Mouse (Mus musculus): ENCODE data around the gene Rhobtb1.

Rhobtb1 gene

GRCm38 (mm10) chr10:69210659-69211058 lies 59.4 kb downstream of the Rhobtb1 start:
- DNase-seq (ENCODE audit: low spot score in 2 of 2): no peak

DNA sequence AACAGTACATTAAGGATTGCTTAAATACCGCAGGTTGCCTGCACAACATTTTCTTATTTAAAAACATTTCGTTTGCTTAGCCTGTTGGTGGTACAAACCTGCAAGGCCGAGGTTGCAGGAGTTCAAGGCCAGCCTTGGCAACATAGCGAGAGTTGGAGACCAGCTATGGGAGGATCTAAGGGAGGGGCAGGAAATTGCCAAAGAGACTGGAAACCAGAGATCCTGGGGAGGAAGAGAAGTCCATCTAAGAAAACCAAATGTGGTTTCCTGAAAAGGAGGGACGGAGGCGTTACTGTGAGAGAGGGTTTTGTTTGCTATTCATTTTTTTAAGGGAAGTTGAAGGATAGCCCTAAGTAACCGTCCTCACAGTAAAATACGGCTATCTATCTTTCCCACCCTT lies 60.3 kb downstream of the Rhobtb1 start:
- peak; percentile 70 to 78 for DNase-seq (ENCODE audit: low spot score in 2 of 2)

DNA sequence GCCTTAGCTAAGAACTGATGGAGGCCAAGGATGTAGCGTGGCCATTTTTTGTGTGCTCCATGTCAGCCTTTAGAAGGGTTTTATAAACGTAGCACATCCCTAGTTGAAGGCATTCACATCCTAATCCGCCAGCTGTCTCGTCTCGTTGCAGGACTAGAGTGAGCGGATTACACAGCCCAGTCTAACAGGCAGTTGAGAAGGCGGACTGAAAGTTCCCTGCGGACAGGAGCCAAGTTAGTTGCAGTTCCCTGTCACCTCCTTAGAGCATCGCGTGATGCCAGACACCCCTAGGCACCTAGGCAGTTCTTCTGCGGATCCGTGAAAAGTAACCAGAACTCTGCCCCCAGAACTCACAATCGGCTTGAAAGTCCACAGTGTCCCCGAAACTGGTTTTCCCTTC lies 60.7 kb downstream of the Rhobtb1 start:
- peak; percentile 56 to 58 for DNase-seq (ENCODE audit: low spot score in 2 of 2)

- peak; percentile 89 to 90 for DNase-seq (ENCODE audit: low spot score in 2 of 2)
Measured at GRCm38 (mm10) chr10:69212542-69213440, 61.6 kb downstream of the Rhobtb1 start, which contains the start of gene A930033H14Rik. TSS of gene A930033H14Rik (minus strand) at chr10:69213098.

DNA sequence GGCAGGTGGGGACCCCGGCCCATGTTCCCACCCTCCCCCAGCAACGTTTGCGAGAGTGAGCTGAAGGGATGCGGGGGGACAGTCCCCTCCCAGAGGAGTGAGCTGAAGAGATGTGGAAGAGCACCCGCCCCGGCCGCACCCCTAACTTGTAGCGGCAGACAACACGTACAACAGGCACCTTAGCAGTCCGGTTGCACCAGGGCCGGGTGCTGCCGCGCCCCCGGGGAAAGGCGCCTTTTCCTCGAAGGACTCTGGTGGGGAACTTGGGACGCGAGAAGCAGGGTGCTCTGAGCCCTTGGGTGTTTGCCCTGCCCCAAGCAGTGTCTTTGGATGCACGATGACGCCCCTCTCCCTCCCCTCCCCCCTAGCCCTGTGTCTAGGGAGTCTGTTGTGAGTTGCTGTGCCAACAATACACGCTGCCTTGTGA lies 62.2 kb downstream of the Rhobtb1 start:
- DNase-seq (ENCODE audit: low spot score in 2 of 2): no peak

GRCm38 (mm10) chr10:69213986-69214385 lies 62.8 kb downstream of the Rhobtb1 start:
- peak in 1 of 2 experiments; percentile 49 for DNase-seq (ENCODE audit: low spot score in 2 of 2)

GRCm38 (mm10) chr10:69217127-69217690 lies 66.0 kb downstream of the Rhobtb1 start:
- no peak for DNase-seq (ENCODE audit: low spot score in 2 of 2)

DNA sequence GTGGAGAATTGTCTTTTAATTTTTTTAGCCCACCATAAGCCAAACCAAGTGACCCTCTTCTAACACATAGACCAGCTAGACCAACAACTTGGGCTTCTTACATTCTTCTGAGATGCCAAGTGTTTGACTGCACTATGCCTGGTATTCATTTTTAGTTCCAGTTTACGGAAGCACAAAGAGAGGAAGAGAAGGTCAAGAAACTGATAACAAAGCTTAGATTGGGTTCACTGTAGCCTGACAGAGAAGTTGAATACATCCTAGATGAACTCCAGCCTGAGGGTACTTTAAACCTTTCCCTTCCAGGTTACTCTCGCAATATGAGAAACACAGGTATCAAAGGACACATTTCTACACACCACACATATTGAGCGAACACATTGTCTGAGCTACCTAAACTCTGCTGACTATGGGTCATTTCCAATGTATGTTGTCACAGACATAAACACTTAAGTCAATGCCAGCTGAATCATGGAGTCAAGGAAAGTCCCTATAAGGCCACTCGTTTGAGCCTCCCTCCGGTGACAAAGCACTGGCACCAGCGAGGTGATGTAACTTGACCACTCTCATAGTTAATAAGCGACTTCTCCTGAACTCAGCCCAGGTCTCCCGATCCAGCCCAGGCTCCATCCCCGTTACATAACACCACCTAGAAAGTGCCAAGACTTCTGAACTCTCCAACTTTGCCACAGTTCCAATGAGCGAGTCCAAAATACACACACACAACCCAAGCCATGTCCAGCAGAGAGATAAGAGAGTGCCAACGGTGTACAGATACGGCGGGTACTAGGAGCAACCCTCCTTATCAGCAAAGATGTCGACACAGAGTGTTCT lies 67.4 kb downstream of the Rhobtb1 start:
- DNase-seq (ENCODE audit: low spot score in 2 of 2): peak; percentile 94 to 95

DNA sequence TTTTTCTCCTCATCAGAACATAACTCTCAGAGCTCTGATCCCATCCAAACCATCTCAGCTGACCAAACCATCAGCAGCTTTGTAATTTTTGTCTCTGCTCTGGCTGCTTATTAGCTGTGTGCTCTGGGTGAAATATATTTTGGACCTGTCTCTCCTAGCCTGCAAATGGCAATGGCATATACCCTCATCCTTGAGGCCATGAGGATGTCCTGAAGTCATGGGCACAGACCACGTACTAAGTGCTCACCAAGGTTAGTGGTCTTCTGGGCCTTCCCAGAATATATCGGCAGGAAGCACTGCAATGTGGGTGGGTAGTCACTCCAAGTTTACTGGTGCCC lies 68.0 kb downstream of the Rhobtb1 start:
- no peak for DNase-seq (ENCODE audit: low spot score in 2 of 2)

GRCm38 (mm10) chr10:69220296-69220695 lies 69.1 kb downstream of the Rhobtb1 start:
- DNase-seq (ENCODE audit: low spot score in 2 of 2): peak; percentile 76

GRCm38 (mm10) chr10:69221148-69221547 lies 69.9 kb downstream of the Rhobtb1 start:
- DNase-seq (ENCODE audit: low spot score in 2 of 2): no peak

- DNase-seq (ENCODE audit: low spot score in 2 of 2): peak in 1 of 2 experiments; percentile 48
Measured at GRCm38 (mm10) chr10:69221955-69222354, 70.7 kb downstream of the Rhobtb1 start.

DNA sequence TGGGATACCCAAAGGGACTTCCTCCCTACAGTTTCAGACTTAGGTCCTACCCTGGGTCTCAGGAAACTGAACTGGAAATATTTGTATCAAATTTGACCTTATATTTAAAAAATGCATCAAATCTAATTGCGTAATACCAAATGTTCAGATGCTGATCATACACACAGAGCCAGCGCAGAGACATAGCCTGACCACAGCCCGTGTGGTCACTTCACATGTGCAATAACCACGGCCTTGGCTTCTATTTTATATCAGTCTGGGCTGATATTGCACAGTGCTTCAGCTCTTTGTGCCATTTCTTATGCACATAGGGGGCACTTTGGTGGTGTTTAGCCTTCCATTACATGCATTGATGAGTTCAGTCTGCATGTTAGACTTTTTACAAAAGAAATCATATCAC lies 72.0 kb downstream of the Rhobtb1 start:
- DNase-seq (ENCODE audit: low spot score in 2 of 2): no peak

- DNase-seq (ENCODE audit: low spot score in 2 of 2): no peak
Measured at GRCm38 (mm10) chr10:69224276-69224675, 73.0 kb downstream of the Rhobtb1 start.

DNA sequence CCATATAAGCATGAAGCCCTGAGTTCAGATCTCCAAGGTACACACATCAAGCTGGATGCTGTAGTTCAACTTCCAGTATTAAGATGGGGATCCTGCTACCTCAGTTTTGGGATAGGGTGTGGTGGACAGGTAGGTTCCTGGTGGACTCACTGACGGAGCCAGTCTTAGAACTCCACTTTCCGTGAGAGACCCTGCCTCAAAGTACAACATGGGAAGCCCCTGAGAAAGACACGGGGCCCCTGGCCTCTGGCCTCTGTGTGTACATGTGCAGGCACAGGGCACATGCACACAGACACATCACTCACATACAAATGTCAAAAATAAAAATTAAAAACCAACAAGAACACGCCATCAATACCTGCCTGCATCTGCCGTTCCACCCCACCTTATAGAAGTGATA lies 74.2 kb downstream of the Rhobtb1 start:
- no peak for DNase-seq (ENCODE audit: low spot score in 2 of 2)

GRCm38 (mm10) chr10:69225951-69226350 lies 74.7 kb downstream of the Rhobtb1 start:
- DNase-seq (ENCODE audit: low spot score in 2 of 2): no peak

DNA sequence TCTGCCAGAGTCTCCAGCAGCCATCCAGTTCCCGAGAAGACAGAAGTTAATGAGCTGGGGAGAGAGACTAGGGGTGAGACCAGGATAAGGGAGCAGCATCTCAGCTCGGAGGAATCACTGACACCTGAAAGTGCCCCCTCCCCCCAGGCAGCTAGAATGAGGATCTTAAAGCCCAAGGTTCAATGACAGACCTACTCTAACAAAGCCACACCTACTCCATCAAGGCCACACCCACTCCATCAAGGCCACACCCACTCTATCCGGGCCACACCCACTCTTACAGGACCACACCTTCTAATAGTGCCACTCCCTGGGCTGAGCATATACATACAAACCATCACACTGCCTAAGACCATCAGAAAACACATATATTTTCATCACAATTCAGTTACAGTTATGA lies 86.0 kb downstream of the Rhobtb1 start:
- DNase-seq (ENCODE audit: low spot score in 2 of 2): no peak

DNA sequence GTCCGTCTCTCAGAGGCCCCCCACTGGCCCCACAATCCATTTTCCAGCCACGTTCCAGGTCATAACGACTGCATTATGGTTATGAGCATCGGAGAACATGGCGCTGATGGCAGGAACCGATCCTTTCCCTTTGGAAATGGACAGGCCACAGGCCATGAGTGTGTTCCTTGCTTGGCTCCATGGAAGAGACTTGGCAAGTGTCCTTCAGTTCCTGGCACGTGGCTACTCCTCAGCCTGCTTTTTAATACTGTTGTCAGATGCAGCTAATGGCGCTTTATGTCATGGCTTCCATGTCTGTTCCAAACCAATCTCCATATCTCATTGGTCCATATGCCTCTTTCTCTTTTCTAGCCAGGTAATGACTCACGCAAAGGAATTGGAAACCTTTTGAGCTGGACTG lies 86.5 kb downstream of the Rhobtb1 start:
- no peak for DNase-seq (ENCODE audit: low spot score in 2 of 2)

DNA sequence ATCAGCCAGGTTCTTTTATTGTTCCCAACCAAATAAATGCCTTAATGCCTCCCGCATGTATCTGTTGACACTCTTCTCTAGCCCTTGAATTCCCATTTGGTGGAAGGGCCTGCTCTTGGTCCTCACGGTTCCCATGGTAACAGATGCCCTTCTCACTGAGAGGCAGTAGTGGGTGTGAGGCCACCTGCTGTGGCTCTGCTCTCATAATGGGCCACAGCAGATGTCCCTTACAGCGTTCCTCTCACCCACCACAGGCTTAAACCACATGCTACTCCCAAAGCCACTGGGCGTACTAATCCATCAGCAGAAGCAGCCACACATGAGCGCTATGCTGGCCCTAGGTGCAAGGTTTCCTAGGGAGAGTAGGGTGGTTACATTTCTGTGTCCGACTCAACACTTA lies 87.1 kb downstream of the Rhobtb1 start:
- no peak for DNase-seq (ENCODE audit: low spot score in 2 of 2)

DNA sequence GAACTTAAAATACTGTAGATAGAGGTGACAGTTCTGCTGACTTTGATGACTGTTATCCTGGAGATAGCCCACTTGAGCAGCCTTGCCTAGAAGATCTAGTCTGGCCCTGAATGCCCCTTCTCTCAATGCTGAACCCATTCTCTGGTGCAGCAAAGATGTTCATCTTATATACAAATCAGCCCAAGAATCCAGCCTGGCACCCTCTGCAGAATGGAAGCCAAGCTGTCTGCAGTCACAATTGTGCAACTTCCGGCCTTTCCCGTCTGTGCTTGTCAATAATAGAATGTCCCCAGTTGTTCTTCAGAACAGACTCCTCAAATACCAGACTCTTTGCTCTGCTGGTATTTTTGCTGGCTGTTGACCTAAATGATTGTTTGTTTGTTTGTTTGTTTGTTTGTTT lies 89.3 kb downstream of the Rhobtb1 start:
- peak; percentile 44 to 64 for DNase-seq (ENCODE audit: low spot score in 2 of 2)

DNA sequence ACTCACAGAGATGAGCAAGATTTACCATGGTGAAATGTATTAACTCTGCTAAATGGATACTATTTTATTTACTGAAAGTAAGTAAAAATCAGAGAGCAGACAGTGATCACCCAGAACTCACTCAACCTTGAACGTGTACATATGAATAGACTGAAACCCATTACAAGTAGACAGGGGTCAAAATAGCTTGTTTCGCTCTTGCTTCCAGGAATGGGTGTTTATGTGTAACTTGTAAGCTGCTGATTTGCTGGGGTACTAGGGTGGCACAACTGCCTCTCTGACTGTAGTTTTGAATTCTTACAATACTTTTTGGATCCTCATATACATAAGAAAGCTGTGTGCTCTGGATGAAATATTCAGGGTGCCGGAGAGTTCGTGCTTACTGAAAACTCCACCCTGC lies 93.9 kb downstream of the Rhobtb1 start:
- no peak for DNase-seq (ENCODE audit: low spot score in 2 of 2)

DNA sequence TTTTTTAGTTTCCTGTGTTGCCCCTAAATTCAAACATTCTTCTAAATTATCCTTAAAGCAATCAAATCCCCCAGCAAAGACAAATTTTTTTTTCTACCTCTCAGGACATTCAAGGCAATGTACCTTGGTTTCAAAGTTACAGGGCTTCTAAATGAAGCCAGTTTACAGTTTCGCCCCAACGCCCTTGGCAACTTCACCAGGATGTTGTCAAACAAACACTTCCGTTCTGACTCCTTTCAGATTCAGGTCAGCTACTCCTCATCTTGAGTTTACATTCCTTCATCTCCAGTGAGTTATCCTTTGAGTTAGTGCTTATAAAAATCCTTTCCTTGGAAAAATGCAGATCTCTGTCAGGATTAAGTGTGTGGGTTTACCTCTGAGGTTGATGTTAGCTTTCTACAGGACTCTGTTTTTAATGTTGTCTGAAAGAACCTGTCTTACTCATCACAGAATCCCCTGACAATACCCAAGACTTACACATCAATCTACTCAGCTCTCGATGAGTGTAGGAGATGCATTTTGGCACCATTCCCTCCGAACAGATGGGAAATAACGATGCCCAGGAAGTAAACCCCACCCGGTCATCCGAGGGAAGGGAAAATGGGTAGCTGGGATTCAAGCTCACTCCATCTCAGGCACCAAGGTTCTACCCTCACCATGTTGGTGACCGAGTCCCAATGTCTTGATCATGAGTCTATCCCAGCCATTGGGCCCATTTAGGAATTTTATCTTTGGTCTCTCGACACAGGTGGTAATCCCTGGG lies 94.9 kb downstream of the Rhobtb1 start:
- no peak for DNase-seq (ENCODE audit: low spot score in 2 of 2)

Data from heart, adult 9 months (tissue).